Mouse (Mus musculus): ENCODE measurements around the gene Chst15. TPM values are rescaled to one million over a fixed set of nuclear protein-coding genes. Genes with fewer than 3 reads are reported as not detected.

Chst15 gene
- polyA plus RNA-seq, 1 experiment from 2014 or later, result 8.6 TPM

DNA sequence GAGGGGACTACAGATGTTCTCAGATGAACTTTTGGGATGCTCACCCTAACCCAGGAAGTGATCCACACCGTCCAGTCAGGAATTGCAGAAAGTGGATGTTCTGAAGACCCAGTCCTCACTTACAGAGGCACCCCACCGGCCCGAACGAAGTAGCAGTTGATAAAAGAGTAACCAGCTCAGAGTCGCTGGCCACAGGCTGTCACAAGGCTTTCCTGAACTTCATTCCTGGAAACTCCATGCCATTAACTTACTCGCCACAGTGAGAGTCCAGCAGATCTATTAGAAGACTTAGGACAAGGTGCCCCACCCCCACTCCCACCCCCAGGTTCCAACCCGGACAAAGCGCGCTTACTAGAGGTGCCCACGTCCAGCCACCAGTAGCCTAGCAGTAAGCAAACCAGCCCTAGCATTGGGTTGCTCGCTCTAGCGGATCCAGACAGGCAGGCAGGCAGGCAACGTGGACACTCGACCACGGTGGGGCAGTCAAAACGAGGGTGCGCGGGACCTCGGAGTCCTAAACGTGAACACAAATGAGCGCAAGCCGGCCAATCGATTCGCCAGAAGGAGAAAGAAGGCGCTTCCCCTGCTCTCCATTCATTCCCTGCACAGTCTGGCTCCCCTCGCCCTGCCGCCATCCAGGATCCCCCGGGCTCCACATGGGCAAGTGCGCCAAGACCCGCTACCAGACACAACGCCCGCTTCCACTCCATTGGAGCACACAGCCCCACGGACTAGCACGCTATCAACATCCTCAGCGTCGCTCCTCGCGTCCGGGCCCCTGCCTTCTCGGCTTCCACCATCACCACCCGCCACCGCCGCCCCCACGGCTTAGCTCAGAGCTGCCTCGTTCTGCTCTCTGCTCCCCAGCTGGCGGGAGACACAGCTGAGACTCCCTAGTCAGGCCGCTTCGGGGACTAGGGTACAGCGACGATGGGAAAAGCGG lies 1.6 kb downstream of the Chst15 start:
- peak; percentile 73 for TF ChIP-seq CTCF (IDR thresholded peaks at IDR 0.05; ENCODE audit: low read depth)
- DNase-seq (ENCODE audit: low spot score) (peak; percentile 93), ATAC-seq (replicated peaks; ENCODE audit: low FRiP score, low read depth) (peak; percentile 57)
- Histone ChIP-seq H3K4me1 (replicated peaks; ENCODE audit: insufficient read depth, low read length) (no peaks in the 10 kb centered on the region; the same call in none of the 2 replicates), H3K4me2 (ENCODE audit: low read length) (peak overlapping the region; percentile 96), H3K27me3 (ENCODE audit: insufficient read depth, low read length) (no peaks in the 10 kb centered on the region), H3K9me3 (replicated peaks; ENCODE audit: low read length) (no peaks in the 10 kb centered on the region), H3K36me3 (ENCODE audit: insufficient read depth, low read length) (no peaks in the 10 kb centered on the region), H3K4me3 (replicated peaks; ENCODE audit: low read depth, low read length) (peak overlapping the region; percentile 78), H3K9ac (ENCODE audit: low read depth, low read length) (peak overlapping the region; percentile 82), H3K27ac (peak overlapping the region; percentile 91)
- 3% methylated on average over 51 of the region's 51 CpGs for WGBS

DNA sequence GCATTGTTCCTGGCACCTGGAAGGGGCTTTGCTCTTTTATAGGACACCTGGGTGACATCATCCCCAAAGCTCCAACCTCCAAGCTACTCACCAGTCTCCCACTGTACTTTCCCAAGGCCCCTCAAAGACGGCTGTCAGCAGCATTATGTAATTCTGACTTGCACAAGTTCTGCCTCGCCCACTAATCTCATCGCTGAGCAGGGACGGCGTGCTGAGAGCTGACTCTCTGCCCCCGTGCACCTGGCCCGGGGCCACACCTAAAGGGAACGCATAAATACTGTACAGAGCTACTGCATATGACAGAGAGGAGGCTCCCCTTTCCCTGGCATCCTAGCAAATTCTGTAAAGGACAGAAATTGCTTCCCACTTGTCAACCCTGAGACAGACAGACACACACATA lies 4.6 kb downstream of the Chst15 start:
- H3K27me3 ChIP-seq (ENCODE audit: insufficient read depth, low read length), result no peaks in the 10 kb centered on the region
- no peaks in the 10 kb centered on the region for H3K36me3 ChIP-seq (ENCODE audit: insufficient read depth, low read length)
- 65% methylated on average over 8 of the region's 8 CpGs for whole genome bisulfite sequencing
- H3K9me3 ChIP-seq (replicated peaks; ENCODE audit: low read length), result no peaks in the 10 kb centered on the region
- peaks cover 16% of the 10 kb centered on the region for H3K4me1 ChIP-seq (replicated peaks; ENCODE audit: insufficient read depth, low read length)
- no peak overlapping the region for H3K27ac ChIP-seq
- no peak overlapping the region for H3K4me2 ChIP-seq (ENCODE audit: low read length)
- no peak overlapping the region for H3K4me3 ChIP-seq (replicated peaks; ENCODE audit: low read depth, low read length)
- TF ChIP-seq CTCF (IDR thresholded peaks at IDR 0.05; ENCODE audit: low read depth), result no peak
- DNase-seq (ENCODE audit: low spot score), result no peak
- ATAC-seq (replicated peaks; ENCODE audit: low FRiP score, low read depth), result no peak
- H3K9ac ChIP-seq (ENCODE audit: low read depth, low read length), result no peak overlapping the region

DNA sequence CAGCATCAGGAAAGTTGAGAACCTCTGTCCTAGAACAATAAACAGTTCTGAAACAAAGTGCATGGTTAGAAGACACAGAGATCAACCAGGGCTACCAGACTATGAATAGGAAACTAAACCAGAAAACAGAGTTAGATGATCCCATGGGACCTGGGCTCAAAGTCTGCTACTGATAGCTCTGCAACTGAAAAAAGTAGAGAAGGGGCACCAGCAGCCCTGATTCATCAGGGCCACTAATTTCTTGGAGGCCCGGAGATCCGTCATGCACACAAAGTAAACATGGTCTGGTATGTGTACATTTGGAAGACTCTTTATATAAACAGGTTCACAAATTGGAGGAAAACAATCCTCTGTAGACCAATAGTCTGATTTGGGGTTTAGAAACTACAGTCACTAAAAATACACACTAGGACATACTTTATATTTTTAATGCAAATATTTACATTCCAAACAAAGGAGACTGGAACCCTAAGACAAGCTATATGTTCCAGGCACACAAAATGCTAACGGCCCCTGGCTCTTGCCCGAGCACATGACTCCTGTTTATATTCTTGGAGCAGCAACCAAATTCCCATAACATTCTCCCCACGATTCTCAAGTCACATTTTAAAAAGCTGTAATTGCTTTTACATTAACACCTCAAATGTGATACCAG lies 8.4 kb downstream of the Chst15 start:
- Histone ChIP-seq H3K36me3 (ENCODE audit: insufficient read depth, low read length) (no peaks in the 10 kb centered on the region), H3K4me1 (replicated peaks; ENCODE audit: insufficient read depth, low read length) (peaks cover 22% of the 10 kb centered on the region), H3K27me3 (ENCODE audit: insufficient read depth, low read length) (no peaks in the 10 kb centered on the region), H3K4me2 (ENCODE audit: low read length) (no peak overlapping the region), H3K9ac (ENCODE audit: low read depth, low read length) (no peak overlapping the region), H3K4me3 (replicated peaks; ENCODE audit: low read depth, low read length) (no peak overlapping the region), H3K27ac (peak overlapping the region; percentile 51; the same call in 1 of the 2 replicates), H3K9me3 (replicated peaks; ENCODE audit: low read length) (no peaks in the 10 kb centered on the region)
- WGBS, result 33% methylated on average over 5 of the region's 5 CpGs
- no peak for ATAC-seq (replicated peaks; ENCODE audit: low FRiP score, low read depth)
- TF ChIP-seq CTCF (IDR thresholded peaks at IDR 0.05; ENCODE audit: low read depth), result no peak
- no peak for DNase-seq (ENCODE audit: low spot score)

DNA sequence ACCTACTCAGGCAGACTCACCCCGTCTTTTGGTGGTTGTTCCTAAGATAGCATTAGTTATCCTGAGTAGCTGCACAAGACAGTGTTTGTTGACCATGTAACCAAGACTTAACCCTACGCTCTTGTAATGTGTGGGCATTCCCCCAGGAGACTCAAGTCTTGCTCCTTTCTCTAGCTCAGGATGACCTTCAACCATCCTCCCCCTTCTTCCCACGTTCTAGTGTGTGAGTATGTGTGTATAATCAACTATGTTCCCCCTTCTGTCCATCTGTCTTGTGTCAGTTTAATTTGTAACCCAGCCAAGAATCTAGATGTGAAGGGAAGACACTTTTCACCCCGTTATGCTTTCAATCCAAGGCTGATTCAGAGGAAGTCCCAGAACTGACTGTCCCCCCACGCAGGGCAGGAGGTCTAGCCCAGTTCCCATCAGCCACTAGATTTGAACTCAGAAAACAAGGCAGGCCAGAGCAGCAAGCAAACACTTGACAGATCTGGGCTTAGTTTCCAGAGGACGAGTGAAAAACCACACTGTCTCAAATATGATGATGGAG lies 9.2 kb downstream of the Chst15 start:
- 39% methylated on average over 6 of the region's 6 CpGs for WGBS

DNA sequence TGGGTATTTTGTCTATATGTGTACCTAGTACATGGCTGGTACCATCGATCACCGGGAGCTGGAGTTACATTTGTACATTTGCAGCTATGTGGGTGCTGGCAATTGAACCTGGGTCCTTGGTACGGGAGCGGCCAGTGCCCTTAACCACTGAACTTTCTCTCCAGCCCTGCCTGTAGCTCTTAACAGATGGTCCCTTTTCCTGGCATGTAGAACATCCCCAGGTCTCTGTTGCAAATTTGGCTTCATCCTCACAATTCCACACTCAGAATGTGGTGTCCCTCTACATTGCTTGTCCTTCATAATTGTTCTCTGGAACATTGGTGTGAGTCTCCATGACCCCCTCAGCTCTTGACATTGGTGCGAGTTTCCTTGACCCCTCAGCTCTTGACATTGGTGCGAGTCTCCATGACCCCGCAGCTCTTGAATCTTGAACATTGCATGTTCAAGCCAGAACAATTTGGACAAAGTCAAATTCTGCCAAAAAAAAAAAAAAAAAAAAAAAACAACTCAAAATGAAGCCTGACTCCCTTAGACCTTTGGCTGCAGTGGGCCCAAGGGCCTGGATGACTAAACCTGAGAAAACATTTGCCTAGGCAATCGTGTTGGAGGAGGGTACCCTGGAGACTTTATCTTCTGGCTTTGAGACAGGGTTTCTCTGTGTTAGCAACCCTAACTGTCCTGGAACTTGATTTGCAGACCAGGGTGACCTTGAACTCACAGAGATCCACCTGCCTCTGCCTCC lies 10.2 kb downstream of the Chst15 start:
- Histone ChIP-seq H3K9ac (ENCODE audit: low read depth, low read length) (no peak overlapping the region), H3K27ac (no peak overlapping the region), H3K36me3 (ENCODE audit: insufficient read depth, low read length) (no peaks in the 10 kb centered on the region), H3K4me1 (replicated peaks; ENCODE audit: insufficient read depth, low read length) (peaks cover 34% of the 10 kb centered on the region), H3K4me2 (ENCODE audit: low read length) (no peak overlapping the region), H3K4me3 (replicated peaks; ENCODE audit: low read depth, low read length) (no peak overlapping the region), H3K27me3 (ENCODE audit: insufficient read depth, low read length) (no peaks in the 10 kb centered on the region), H3K9me3 (replicated peaks; ENCODE audit: low read length) (no peaks in the 10 kb centered on the region)
- DNase-seq (ENCODE audit: low spot score) (no peak), ATAC-seq (replicated peaks; ENCODE audit: low FRiP score, low read depth) (no peak)
- TF ChIP-seq CTCF (IDR thresholded peaks at IDR 0.05; ENCODE audit: low read depth), result no peak
- 91% methylated on average over 8 of the region's 8 CpGs for WGBS

More for the DNA sequence above, 9.2 kb downstream of the Chst15 start:
- no peak overlapping the region for H3K4me3 ChIP-seq (replicated peaks; ENCODE audit: low read depth, low read length)
- no peak overlapping the region for H3K4me2 ChIP-seq (ENCODE audit: low read length)
- H3K27me3 ChIP-seq (ENCODE audit: insufficient read depth, low read length), result no peaks in the 10 kb centered on the region
- H3K9me3 ChIP-seq (replicated peaks; ENCODE audit: low read length), result no peaks in the 10 kb centered on the region
- H3K36me3 ChIP-seq (ENCODE audit: insufficient read depth, low read length), result no peaks in the 10 kb centered on the region
- peaks cover 26% of the 10 kb centered on the region for H3K4me1 ChIP-seq (replicated peaks; ENCODE audit: insufficient read depth, low read length)
- no peak for TF ChIP-seq CTCF (IDR thresholded peaks at IDR 0.05; ENCODE audit: low read depth)
- DNase-seq (ENCODE audit: low spot score) (peak; percentile 42), ATAC-seq (replicated peaks; ENCODE audit: low FRiP score, low read depth) (no peak)
- no peak overlapping the region for H3K9ac ChIP-seq (ENCODE audit: low read depth, low read length)
- H3K27ac ChIP-seq, result peak overlapping the region; percentile 51

Measured in kidney, postnatal 0 days (tissue).